Mouse (Mus musculus): ENCODE data around the gene Ank2. TPM values are rescaled to one million over a fixed set of nuclear protein-coding genes. Genes with fewer than 3 reads are reported as not detected.

Gene Ank2
- polyA plus RNA-seq, 1 experiment from 2014 or later, result 19.6 TPM

DNA sequence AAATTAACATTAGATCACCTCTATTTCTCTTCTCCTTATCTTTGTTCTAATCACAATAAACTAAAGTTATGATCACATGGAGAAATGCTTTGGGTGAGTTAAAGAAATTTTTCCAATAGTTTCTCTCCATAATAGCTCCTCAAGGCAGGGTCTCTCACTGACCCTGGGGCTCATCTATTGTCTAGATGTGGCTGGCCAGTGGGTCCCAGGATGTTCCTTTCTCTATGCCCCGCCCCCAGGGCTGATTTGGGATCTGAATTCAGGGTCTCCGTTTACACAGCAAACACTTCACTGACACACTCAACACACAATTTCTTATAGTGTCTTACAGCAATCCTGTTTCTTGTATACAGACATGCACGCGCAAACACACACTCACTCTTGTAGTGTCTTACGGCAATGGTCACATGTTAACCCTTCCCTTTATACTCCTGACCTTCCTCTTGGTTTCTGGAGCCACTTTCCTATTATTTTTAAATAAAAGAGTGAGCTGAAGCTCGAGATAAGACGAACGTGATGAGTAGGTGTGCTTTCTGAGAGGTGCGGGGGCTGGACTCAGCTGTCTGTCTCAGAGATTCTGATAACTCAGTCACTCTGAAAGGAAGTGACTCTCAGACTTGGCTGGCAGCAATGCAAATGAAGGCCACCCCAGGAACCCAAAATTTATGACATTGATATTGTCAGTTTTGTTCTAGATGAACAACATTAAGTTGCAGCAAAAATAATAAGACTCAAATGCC lies 204.4 kb downstream of the Ank2 start:
- Histone ChIP-seq H3K36me3 (ENCODE audit: insufficient read depth) (no peaks in the 10 kb centered on the region), H3K9me3 (ENCODE audit: low read depth, low read length) (no peaks in the 10 kb centered on the region), H3K4me3 (ENCODE audit: low read depth, low read length) (no peak overlapping the region), H3K27me3 (ENCODE audit: insufficient read depth, low read length) (no peaks in the 10 kb centered on the region), H3K27ac (ENCODE audit: low read depth) (no peak overlapping the region), H3K4me2 (no peak overlapping the region), H3K4me1 (ENCODE audit: insufficient read depth) (no peaks in the 10 kb centered on the region), H3K9ac (no peak overlapping the region)
- DNase-seq (no peak), ATAC-seq (ENCODE audit: insufficient read depth) (no peak)
- no peak for TF ChIP-seq CTCF (IDR thresholded peaks at IDR 0.05; ENCODE audit: low read depth)
- 55% methylated on average over 9 of the region's 9 CpGs for WGBS

DNA sequence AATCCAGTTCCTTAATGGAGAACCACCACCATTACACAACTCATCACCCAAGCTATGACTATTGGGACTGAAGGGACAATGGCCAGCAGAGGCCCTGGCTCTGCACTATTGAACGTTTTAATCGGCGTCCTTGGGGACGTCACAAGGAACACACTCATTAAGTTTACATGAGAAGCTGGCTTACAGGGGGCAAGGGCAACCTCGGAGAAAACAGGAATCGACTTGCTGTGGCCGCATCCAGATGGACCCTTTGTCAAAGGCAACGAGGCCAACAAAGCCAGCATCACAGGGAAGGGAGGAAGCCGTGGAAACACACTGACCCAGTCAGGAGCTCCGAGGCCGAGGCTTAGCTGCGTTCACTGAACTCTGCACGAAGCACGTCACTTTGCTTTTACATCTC lies 205.1 kb downstream of the Ank2 start:
- TF ChIP-seq CTCF (IDR thresholded peaks at IDR 0.05; ENCODE audit: low read depth), result no peak

DNA sequence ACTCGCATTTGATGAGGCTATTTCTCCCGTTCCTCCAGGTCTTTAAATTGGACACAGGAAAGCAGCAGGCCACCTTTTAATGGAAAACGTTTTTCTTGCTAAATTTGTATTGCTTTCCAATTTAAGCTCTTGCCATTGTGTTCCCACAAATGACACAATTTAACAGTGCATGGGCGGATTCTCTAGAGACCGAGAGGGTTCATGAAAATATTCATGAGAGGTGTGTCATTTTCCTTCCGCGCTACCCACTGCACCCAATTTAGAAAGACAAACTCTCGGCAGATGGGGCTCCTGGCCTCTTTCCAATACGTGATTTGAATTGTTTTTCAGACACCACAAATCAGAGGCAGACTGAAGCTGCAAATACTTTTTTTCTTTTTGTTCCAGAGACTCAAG lies 205.7 kb downstream of the Ank2 start:
- no peak for DNase-seq

More for the DNA sequence above, 205.1 kb downstream of the Ank2 start:
- Histone ChIP-seq H3K36me3 (ENCODE audit: insufficient read depth) (no peaks in the 10 kb centered on the region), H3K27me3 (ENCODE audit: insufficient read depth, low read length) (no peaks in the 10 kb centered on the region), H3K27ac (ENCODE audit: low read depth) (no peak overlapping the region), H3K9ac (no peak overlapping the region), H3K9me3 (ENCODE audit: low read depth, low read length) (no peaks in the 10 kb centered on the region), H3K4me3 (ENCODE audit: low read depth, low read length) (no peak overlapping the region), H3K4me2 (no peak overlapping the region), H3K4me1 (ENCODE audit: insufficient read depth) (no peaks in the 10 kb centered on the region)
- DNase-seq (no peak), ATAC-seq (ENCODE audit: insufficient read depth) (no peak)
- 83% methylated on average over 14 of the region's 14 CpGs for WGBS

DNA sequence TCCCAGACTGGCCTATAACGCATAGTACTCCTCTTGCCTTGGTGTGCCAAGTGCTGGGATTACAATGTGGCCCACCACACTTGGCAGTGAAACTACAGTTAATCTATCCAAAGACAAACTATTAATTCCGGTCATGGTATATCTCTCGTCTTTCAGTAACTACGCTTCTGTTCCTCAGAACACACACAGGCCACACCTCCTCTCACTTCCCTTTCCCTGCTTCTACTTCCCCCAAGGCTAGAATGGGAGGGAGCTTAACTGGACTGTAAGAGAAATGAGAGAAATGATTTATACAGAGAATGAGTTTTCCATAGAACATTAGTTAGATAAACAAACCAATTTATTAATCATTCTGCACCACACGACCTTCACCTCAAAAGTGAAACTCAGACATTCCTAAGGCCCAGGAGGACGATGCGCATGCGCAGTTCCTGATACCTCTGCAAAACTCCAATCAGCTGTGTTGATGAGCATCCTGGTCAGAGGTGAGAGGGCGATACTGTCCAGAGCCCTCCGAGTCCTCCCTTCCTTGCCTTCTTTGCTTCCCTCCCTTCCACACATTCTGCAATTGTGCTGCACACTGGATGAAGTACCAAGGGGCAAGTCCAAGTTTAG lies 206.2 kb downstream of the Ank2 start:
- H3K9me3 ChIP-seq (ENCODE audit: low read depth, low read length), result no peaks in the 10 kb centered on the region
- DNase-seq (no peak), ATAC-seq (ENCODE audit: insufficient read depth) (no peak)
- no peak overlapping the region for H3K27ac ChIP-seq (ENCODE audit: low read depth)
- H3K9ac ChIP-seq, result no peak overlapping the region
- no peak overlapping the region for H3K4me3 ChIP-seq (ENCODE audit: low read depth, low read length)
- no peak overlapping the region for H3K4me2 ChIP-seq
- no peaks in the 10 kb centered on the region for H3K27me3 ChIP-seq (ENCODE audit: insufficient read depth, low read length)
- 73% methylated on average over 10 of the region's 10 CpGs for WGBS
- no peaks in the 10 kb centered on the region for H3K36me3 ChIP-seq (ENCODE audit: insufficient read depth)
- H3K4me1 ChIP-seq (ENCODE audit: insufficient read depth), result no peaks in the 10 kb centered on the region
- no peak for TF ChIP-seq CTCF (IDR thresholded peaks at IDR 0.05; ENCODE audit: low read depth)

More for the DNA sequence above, 205.7 kb downstream of the Ank2 start:
- H3K4me3 ChIP-seq (ENCODE audit: low read depth, low read length), result no peak overlapping the region
- H3K9ac ChIP-seq, result no peak overlapping the region
- no peaks in the 10 kb centered on the region for H3K9me3 ChIP-seq (ENCODE audit: low read depth, low read length)
- H3K36me3 ChIP-seq (ENCODE audit: insufficient read depth), result no peaks in the 10 kb centered on the region
- no peaks in the 10 kb centered on the region for H3K4me1 ChIP-seq (ENCODE audit: insufficient read depth)
- no peak for TF ChIP-seq CTCF (IDR thresholded peaks at IDR 0.05; ENCODE audit: low read depth)
- ATAC-seq (ENCODE audit: insufficient read depth), result no peak
- WGBS, result 72% methylated on average over 9 of the region's 9 CpGs
- H3K27ac ChIP-seq (ENCODE audit: low read depth), result no peak overlapping the region
- H3K27me3 ChIP-seq (ENCODE audit: insufficient read depth, low read length), result no peaks in the 10 kb centered on the region
- no peak overlapping the region for H3K4me2 ChIP-seq

DNA sequence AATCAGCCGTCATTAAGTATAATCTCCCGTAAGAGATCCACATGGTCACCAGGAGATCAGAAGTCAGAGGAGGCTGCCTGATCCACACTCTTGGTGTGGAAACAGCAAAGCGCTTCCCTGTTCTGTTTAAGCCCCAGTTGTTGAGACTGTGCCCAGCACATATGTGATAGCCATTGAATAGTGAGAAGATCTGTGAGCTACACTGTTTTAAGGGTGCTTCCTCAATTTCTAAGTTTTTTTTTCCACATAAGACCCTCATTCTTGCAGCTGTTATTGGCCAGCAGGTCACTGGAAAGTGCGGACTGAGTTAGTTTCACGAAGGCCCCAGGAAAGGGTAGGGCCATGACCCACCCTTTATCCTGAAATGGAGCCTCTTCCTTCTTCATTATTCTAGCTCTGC lies 216.9 kb downstream of the Ank2 start:
- Histone ChIP-seq H3K4me2 (no peak overlapping the region), H3K27me3 (ENCODE audit: insufficient read depth, low read length) (no peaks in the 10 kb centered on the region), H3K4me3 (ENCODE audit: low read depth, low read length) (no peak overlapping the region), H3K4me1 (ENCODE audit: insufficient read depth) (no peaks in the 10 kb centered on the region), H3K9me3 (ENCODE audit: low read depth, low read length) (no peaks in the 10 kb centered on the region), H3K27ac (ENCODE audit: low read depth) (no peak overlapping the region), H3K9ac (no peak overlapping the region), H3K36me3 (ENCODE audit: insufficient read depth) (no peaks in the 10 kb centered on the region)
- TF ChIP-seq CTCF (IDR thresholded peaks at IDR 0.05; ENCODE audit: low read depth), result no peak
- DNase-seq (no peak), ATAC-seq (ENCODE audit: insufficient read depth) (no peak)
- 86% methylated on average over 5 of the region's 5 CpGs for WGBS

DNA sequence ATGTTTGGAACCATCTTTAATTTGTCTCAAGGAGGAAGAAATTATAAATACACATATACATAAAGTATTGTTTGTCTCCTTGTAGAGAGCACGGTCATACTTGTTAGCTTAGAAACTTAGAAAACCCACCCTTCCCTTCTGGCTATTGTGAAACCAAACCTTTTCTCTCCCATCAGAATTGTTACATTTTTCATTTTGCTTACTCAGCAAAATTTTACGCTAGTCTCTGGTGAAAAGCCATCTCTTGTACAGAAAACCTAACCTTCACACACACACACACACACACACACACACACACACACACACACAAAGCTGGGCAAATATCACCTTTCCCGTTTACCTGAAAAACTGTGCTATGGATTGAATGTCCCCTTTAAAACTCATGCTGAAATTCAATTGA lies 217.8 kb downstream of the Ank2 start:
- H3K36me3 ChIP-seq (ENCODE audit: insufficient read depth), result no peaks in the 10 kb centered on the region
- H3K4me1 ChIP-seq (ENCODE audit: insufficient read depth), result no peaks in the 10 kb centered on the region
- TF ChIP-seq CTCF (IDR thresholded peaks at IDR 0.05; ENCODE audit: low read depth), result no peak
- WGBS, result 84% methylated on average over 3 of the region's 3 CpGs
- no peak for ATAC-seq (ENCODE audit: insufficient read depth)
- DNase-seq, result no peak
- H3K27ac ChIP-seq (ENCODE audit: low read depth), result no peak overlapping the region
- H3K4me3 ChIP-seq (ENCODE audit: low read depth, low read length), result no peak overlapping the region
- H3K4me2 ChIP-seq, result no peak overlapping the region
- no peak overlapping the region for H3K9ac ChIP-seq
- H3K9me3 ChIP-seq (ENCODE audit: low read depth, low read length), result no peaks in the 10 kb centered on the region
- H3K27me3 ChIP-seq (ENCODE audit: insufficient read depth, low read length), result no peaks in the 10 kb centered on the region

DNA sequence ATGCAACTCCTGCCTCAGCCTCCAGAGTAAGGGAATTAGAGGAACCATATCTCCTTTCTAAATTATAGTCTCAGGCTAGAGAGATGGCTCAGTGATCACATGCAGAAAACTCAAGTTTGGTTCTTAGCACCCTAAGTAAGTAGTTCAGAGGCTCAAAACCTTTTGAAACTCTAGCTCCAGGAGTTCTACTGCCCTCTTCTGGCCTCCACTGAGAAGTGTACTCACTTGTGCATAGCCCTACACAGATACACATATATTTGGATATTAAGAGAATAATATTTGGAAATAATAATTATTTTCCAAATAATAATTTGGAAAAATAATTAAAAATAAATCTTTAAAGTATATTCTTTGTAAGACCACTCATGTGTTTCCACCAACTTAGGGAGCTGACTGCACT lies 218.8 kb downstream of the Ank2 start:
- no peaks in the 10 kb centered on the region for H3K9me3 ChIP-seq (ENCODE audit: low read depth, low read length)
- no peaks in the 10 kb centered on the region for H3K27me3 ChIP-seq (ENCODE audit: insufficient read depth, low read length)
- H3K4me1 ChIP-seq (ENCODE audit: insufficient read depth), result no peaks in the 10 kb centered on the region
- H3K27ac ChIP-seq (ENCODE audit: low read depth), result no peak overlapping the region
- no peaks in the 10 kb centered on the region for H3K36me3 ChIP-seq (ENCODE audit: insufficient read depth)
- DNase-seq (no peak), ATAC-seq (ENCODE audit: insufficient read depth) (no peak)
- no peak overlapping the region for H3K4me2 ChIP-seq
- no peak overlapping the region for H3K4me3 ChIP-seq (ENCODE audit: low read depth, low read length)
- H3K9ac ChIP-seq, result no peak overlapping the region
- TF ChIP-seq CTCF (IDR thresholded peaks at IDR 0.05; ENCODE audit: low read depth), result no peak
